ENCODE assay signal across 16 mouse cellular contexts in genomic region chr4:96551619-96552018, GRCm38 (mm10). TPM values are rescaled to one million over a fixed set of nuclear protein-coding genes. Genes with fewer than 3 reads are reported as not detected.
DNase-seq lines count a peak whose midpoint lies in the region; ATAC-seq lines count a peak whose summit lies in the region.
"Had no signal": no experiment of that assay in that cellular context is flagged by ENCODE, and none has a peak within 500 bp of the region (broad histone marks: within the 10 kb centered on the region; RNA-seq: fewer than 3 reads in every experiment).

No protein-coding gene starts in this region.

- intact Hi-C loops in heart, postnatal 10 days (cut with DNase I): no loop called here

- H3K27ac ChIP-seq in heart, embryonic 13.5 days (replicated peaks): no peak overlapping the region
- no peak overlapping the region for H3K27ac ChIP-seq in lung, embryonic 15.5 days
- H3K27ac ChIP-seq in neural tube, embryonic 15.5 days (replicated peaks): no peak overlapping the region
- H3K27ac ChIP-seq: heart, embryonic 10.5 days; liver, embryonic 15.5 days had no signal

- ATAC-seq in heart, embryonic 13.5 days (ENCODE audit: extremely low read depth, insufficient number of reproducible peaks, low FRiP score, low TSS enrichment): no peak
- no peak for ATAC-seq in lung, embryonic 15.5 days (ENCODE audit: borderline replicate concordance, extremely low read depth, low FRiP score, low TSS enrichment)
- ATAC-seq in granulocyte monocyte progenitor cell, adult 5-6 weeks (replicated peaks; ENCODE audit: poor library complexity, severe bottlenecking): peak; percentile 59
- no peak for ATAC-seq in neural tube, embryonic 15.5 days (ENCODE audit: low FRiP score)
- no peak for ATAC-seq in frontal cortex, adult (ENCODE audit: low TSS enrichment)

- H3K9ac ChIP-seq in heart, embryonic 13.5 days: no peak overlapping the region
- H3K9ac ChIP-seq in lung, embryonic 15.5 days: no peak overlapping the region
- no peak overlapping the region for H3K9ac ChIP-seq in neural tube, embryonic 15.5 days (replicated peaks)
- H3K9ac ChIP-seq: liver, embryonic 15.5 days had no signal

- no peaks in the 10 kb centered on the region for H3K27me3 ChIP-seq in heart, embryonic 13.5 days (replicated peaks)
- H3K27me3 ChIP-seq in lung, embryonic 15.5 days: no peaks in the 10 kb centered on the region
- no peaks in the 10 kb centered on the region for H3K27me3 ChIP-seq in neural tube, embryonic 15.5 days (replicated peaks)
- H3K27me3 ChIP-seq: liver, embryonic 15.5 days had no signal

- DNase-seq in heart, postnatal 10 days: no peak
- no peak for DNase-seq in lung, adult 18-20 months
- DNase-seq: cerebellum, adult 11-12 months; embryo, embryonic 11 days; kidney, adult 2 months; left cerebral cortex, postnatal 4 days had no signal

- H3K4me1 ChIP-seq in heart, embryonic 13.5 days: peaks cover 18% of the 10 kb centered on the region; the same call in 1 of the 2 replicates
- no peaks in the 10 kb centered on the region for H3K4me1 ChIP-seq in lung, embryonic 15.5 days
- H3K4me1 ChIP-seq in neural tube, embryonic 15.5 days: no peaks in the 10 kb centered on the region
- H3K4me1 ChIP-seq: heart, embryonic 10.5 days; liver, embryonic 15.5 days had no signal

- H3K4me3 ChIP-seq in heart, embryonic 13.5 days: no peak overlapping the region
- no peak overlapping the region for H3K4me3 ChIP-seq in lung, embryonic 15.5 days
- H3K4me3 ChIP-seq in neural tube, embryonic 15.5 days (replicated peaks): no peak overlapping the region
- H3K4me3 ChIP-seq: heart, embryonic 10.5 days; liver, embryonic 15.5 days had no signal

- H3K9me3 ChIP-seq in heart, embryonic 13.5 days: no peaks in the 10 kb centered on the region
- no peaks in the 10 kb centered on the region for H3K9me3 ChIP-seq in lung, embryonic 15.5 days
- H3K9me3 ChIP-seq in neural tube, embryonic 15.5 days (replicated peaks): no peaks in the 10 kb centered on the region
- H3K9me3 ChIP-seq: heart, embryonic 10.5 days; liver, embryonic 15.5 days had no signal

- H3K36me3 ChIP-seq in heart, embryonic 13.5 days: no peaks in the 10 kb centered on the region
- H3K36me3 ChIP-seq in lung, embryonic 15.5 days: no peaks in the 10 kb centered on the region
- H3K36me3 ChIP-seq in neural tube, embryonic 15.5 days: no peaks in the 10 kb centered on the region
- H3K36me3 ChIP-seq: heart, embryonic 10.5 days; liver, embryonic 15.5 days had no signal

- H3K4me2 ChIP-seq in heart, embryonic 13.5 days: peak overlapping the region; percentile 35
- 0 out of 2 replicates have a peak overlapping the region, but pooled peaks have one; percentile 9 for H3K4me2 ChIP-seq in lung, embryonic 15.5 days
- peak overlapping the region; percentile 2; the same call in 1 of the 2 replicates for H3K4me2 ChIP-seq in neural tube, embryonic 15.5 days
- H3K4me2 ChIP-seq: liver, embryonic 15.5 days had no signal

- 81% methylated on average over 3 of the region's 3 CpGs for WGBS in heart, embryonic 13.5 days
- 83% methylated on average over 3 of the region's 3 CpGs for WGBS in lung, embryonic 15.5 days
- WGBS in neural tube, embryonic 15.5 days: 89% methylated on average over 3 of the region's 3 CpGs

RNA-seq across cellular contexts. Expression of gene Cyp2j6, which starts 1.8 kb away (rescaled TPM):
- 4.1 and 4.4 TPM in 2 replicates for polyA plus RNA-seq in heart, embryonic 13.5 days (2015; fragmentation: Nextera tagmentation; extraction: Ambion mirVana)
- 1 to 10 TPM; 4.3 to 4.8 TPM for total RNA-seq in heart, postnatal 10 days (2021)
- polyA plus RNA-seq in lung, embryonic 15.5 days (2015; fragmentation: Nextera tagmentation; extraction: Ambion mirVana): 6.7 TPM in 2 replicates
- 0.52 and 1.4 TPM in 2 replicates for total RNA-seq in granulocyte monocyte progenitor cell, adult 5-6 weeks (2014; fragmentation: Nextera tagmentation)
- total RNA-seq in granulocyte monocyte progenitor cell, adult 5-6 weeks (2017): 3.9 and 5.8 TPM in 2 replicates
- 6.2 and 7.2 TPM in 2 replicates for polyA plus RNA-seq in neural tube, embryonic 15.5 days (2015; fragmentation: Nextera tagmentation; extraction: Ambion mirVana)
- total RNA-seq: MEL had no signal

RNA-seq across cellular contexts. Expression of gene Cyp2j9, which starts 39.8 kb away (rescaled TPM):
- 0.63 and 1.0 TPM in 2 replicates for polyA plus RNA-seq in heart, embryonic 13.5 days (2015; fragmentation: Nextera tagmentation; extraction: Ambion mirVana)
- 1 to 10 TPM in 1 of 2 experiments, under 1 TPM in 1; 0.84 to 1.2 TPM for total RNA-seq in heart, postnatal 10 days (2021)
- polyA plus RNA-seq in lung, embryonic 15.5 days (2015; fragmentation: Nextera tagmentation; extraction: Ambion mirVana): 3.4 and 3.7 TPM in 2 replicates
- total RNA-seq in granulocyte monocyte progenitor cell, adult 5-6 weeks (2014; fragmentation: Nextera tagmentation): 3.7 and 3.9 TPM in 2 replicates
- 5.3 and 5.4 TPM in 2 replicates for total RNA-seq in granulocyte monocyte progenitor cell, adult 5-6 weeks (2017)
- polyA plus RNA-seq in neural tube, embryonic 15.5 days (2015; fragmentation: Nextera tagmentation; extraction: Ambion mirVana): 8.1 and 8.7 TPM in 2 replicates
- total RNA-seq: MEL had no signal
- polyA plus RNA-seq: C2C12 had no signal

RNA-seq across cellular contexts. Expression of gene Cyp2j8, which starts 44.4 kb away (rescaled TPM):
- not detected in 2 replicates for polyA plus RNA-seq in heart, embryonic 13.5 days (2015; fragmentation: Nextera tagmentation; extraction: Ambion mirVana)
- total RNA-seq in heart, postnatal 10 days (2021): not detected
- not detected in 2 replicates for polyA plus RNA-seq in lung, embryonic 15.5 days (2015; fragmentation: Nextera tagmentation; extraction: Ambion mirVana)
- total RNA-seq in granulocyte monocyte progenitor cell, adult 5-6 weeks (2014; fragmentation: Nextera tagmentation): not detected in 2 replicates
- not detected in 2 replicates for total RNA-seq in granulocyte monocyte progenitor cell, adult 5-6 weeks (2017)
- polyA plus RNA-seq in neural tube, embryonic 15.5 days (2015; fragmentation: Nextera tagmentation; extraction: Ambion mirVana): not detected in 2 replicates
- total RNA-seq: left cerebral cortex, postnatal 4 days; MEL had no signal
- polyA plus RNA-seq: C2C12; heart, embryonic 10.5 days; liver, embryonic 15.5 days; small intestine, adult 2 months had no signal
